Mouse (Mus musculus): Measurements from ENCODE around the gene Mapt.
A peak's percentile ranks its signal among the peaks of the same experiment; 100 is the strongest.

The Mapt gene

GRCm38 (mm10) chr11:104278222-104278621 lies 47.0 kb downstream of the Mapt start:
- no peak for DNase-seq

- DNase-seq: no peak
Observed at GRCm38 (mm10) chr11:104279049-104279448, 47.9 kb downstream of the Mapt start.

- DNase-seq: no peak
Observed at GRCm38 (mm10) chr11:104279538-104279937, 48.3 kb downstream of the Mapt start.

- DNase-seq: no peak
Observed at GRCm38 (mm10) chr11:104281501-104281900, 50.3 kb downstream of the Mapt start.

- no peak for DNase-seq
Observed at GRCm38 (mm10) chr11:104287113-104287512, 55.9 kb downstream of the Mapt start.

- DNase-seq: peak; percentile 59
Observed at GRCm38 (mm10) chr11:104288835-104289198, 57.6 kb downstream of the Mapt start.

- peak; percentile 64 for DNase-seq
Observed at GRCm38 (mm10) chr11:104289199-104290031, 58.2 kb downstream of the Mapt start.

GRCm38 (mm10) chr11:104292443-104293220 lies 61.4 kb downstream of the Mapt start:
- DNase-seq: no peak

GRCm38 (mm10) chr11:104293241-104293640 lies 62.1 kb downstream of the Mapt start:
- no peak for DNase-seq

- no peak for DNase-seq
Observed at GRCm38 (mm10) chr11:104295145-104295544, 64.0 kb downstream of the Mapt start.

GRCm38 (mm10) chr11:104295656-104296055 lies 64.5 kb downstream of the Mapt start:
- DNase-seq: no peak

- DNase-seq: no peak
Observed at GRCm38 (mm10) chr11:104297671-104298070, 66.5 kb downstream of the Mapt start.

- no peak for DNase-seq
Observed at GRCm38 (mm10) chr11:104302628-104303027, 71.4 kb downstream of the Mapt start.

GRCm38 (mm10) chr11:104303088-104303960 lies 72.1 kb downstream of the Mapt start:
- DNase-seq: no peak

- DNase-seq: no peak
Observed at GRCm38 (mm10) chr11:104305711-104306110, 74.5 kb downstream of the Mapt start.

- DNase-seq: no peak
Observed at GRCm38 (mm10) chr11:104306483-104306882, 75.3 kb downstream of the Mapt start.

GRCm38 (mm10) chr11:104307136-104307535 lies 75.9 kb downstream of the Mapt start:
- no peak for DNase-seq

GRCm38 (mm10) chr11:104309377-104310225 lies 78.4 kb downstream of the Mapt start:
- no peak for DNase-seq

- no peak for DNase-seq
Observed at GRCm38 (mm10) chr11:104310226-104310887, 79.2 kb downstream of the Mapt start.

GRCm38 (mm10) chr11:104311643-104312042 lies 80.5 kb downstream of the Mapt start:
- no peak for DNase-seq

GRCm38 (mm10) chr11:104315703-104316102 lies 84.5 kb downstream of the Mapt start:
- no peak for DNase-seq
